Comparison of ENCODE assay signal across 15 mouse cellular contexts in the genomic region with DNA sequence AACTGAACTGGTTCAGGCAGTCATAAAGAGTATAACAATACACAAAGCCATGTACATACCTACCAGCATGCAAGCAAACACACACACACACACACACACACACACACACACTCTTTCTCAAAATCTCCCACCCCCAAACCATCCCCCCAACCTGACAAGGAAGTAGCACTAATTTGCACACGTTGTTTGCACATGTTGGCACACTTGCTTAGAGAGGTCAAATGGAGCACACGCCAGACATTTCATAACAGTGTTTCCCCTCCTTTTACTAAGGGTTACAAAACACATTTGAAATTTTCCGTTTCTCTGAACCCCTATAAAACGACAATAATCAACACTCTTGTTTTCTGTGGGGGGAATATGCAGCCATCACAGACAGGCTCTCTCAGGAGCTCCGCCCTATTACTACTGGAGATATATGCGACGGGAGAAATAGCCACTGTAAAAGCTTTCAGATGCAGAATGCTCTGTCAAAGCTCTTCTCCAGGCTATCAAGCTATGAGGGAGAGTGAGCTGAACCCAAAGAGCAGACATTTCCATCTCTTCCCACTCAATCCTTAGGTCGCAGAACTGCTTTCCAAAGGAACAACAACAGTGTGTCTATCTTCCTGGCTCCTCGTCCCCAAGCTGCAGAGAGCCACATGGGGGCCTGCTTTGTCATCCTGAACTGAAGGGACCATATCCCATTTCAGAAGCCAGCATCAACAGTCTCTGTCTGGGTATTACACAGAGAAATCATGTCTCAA. TPM values are rescaled to one million over a fixed set of nuclear protein-coding genes. Genes with fewer than 3 reads are reported as not detected.
A peak's percentile ranks its signal among the peaks of the same experiment; 100 is the strongest.
DNase-seq lines count a peak whose midpoint lies in the region; ATAC-seq and TF ChIP-seq lines count a peak whose summit lies in the region.
"Had no signal": no experiment of that assay in that cellular context is flagged by ENCODE, and none has a peak within 500 bp of the region (broad histone marks: within the 10 kb centered on the region; RNA-seq: fewer than 3 reads in every experiment).

No protein-coding gene starts in this region.

- 0 out of 2 replicates have a peak overlapping the region, but pooled peaks have one; percentile 9 for H3K27ac ChIP-seq in heart, embryonic 16.5 days (ENCODE audit: low read length)
- H3K27ac ChIP-seq in lung, postnatal 0 days (ENCODE audit: low read length), result peak overlapping the region; percentile 86
- peak overlapping the region; percentile 64 for H3K27ac ChIP-seq in cortical plate, adult 2 months (ENCODE audit: insufficient read depth, low read length)
- no peak overlapping the region for H3K27ac ChIP-seq in thymus, adult 2 months (ENCODE audit: control insufficient read depth, insufficient read depth, low read length)
- H3K27ac ChIP-seq: stomach, embryonic 15.5 days had no signal

- H3K4me2 ChIP-seq in heart, embryonic 16.5 days (ENCODE audit: low read depth, low read length), result no peak overlapping the region
- H3K4me2 ChIP-seq in lung, postnatal 0 days (replicated peaks; ENCODE audit: low read depth, low read length), result no peak overlapping the region
- H3K4me2 ChIP-seq: stomach, embryonic 15.5 days had no signal

- H3K4me1 ChIP-seq in heart, embryonic 16.5 days (ENCODE audit: control insufficient read depth, insufficient read depth, low read length), result peaks cover 42% of the 10 kb centered on the region
- H3K4me1 ChIP-seq in lung, postnatal 0 days (ENCODE audit: insufficient read depth, low read depth, low read length), result peaks cover 52% of the 10 kb centered on the region
- peaks cover 74% of the 10 kb centered on the region for H3K4me1 ChIP-seq in lung, adult 2 months (ENCODE audit: control insufficient read depth, insufficient read depth, low read length)
- H3K4me1 ChIP-seq in cortical plate, adult 2 months (ENCODE audit: control insufficient read depth, insufficient read depth, low read length), result peaks cover 31% of the 10 kb centered on the region
- H3K4me1 ChIP-seq in megakaryocyte, embryonic 14.5 days, result peaks cover 92% of the 10 kb centered on the region
- peaks cover 70% of the 10 kb centered on the region for H3K4me1 ChIP-seq in thymus, adult 2 months (replicated peaks; ENCODE audit: control insufficient read depth, insufficient read depth, low read length)

- no peaks in the 10 kb centered on the region for H3K36me3 ChIP-seq in heart, embryonic 16.5 days (ENCODE audit: control insufficient read depth, insufficient read depth)
- H3K36me3 ChIP-seq in lung, postnatal 0 days (ENCODE audit: insufficient read depth, low read length), result no peaks in the 10 kb centered on the region
- H3K36me3 ChIP-seq in megakaryocyte, embryonic 14.5 days (replicated peaks; ENCODE audit: low read length), result peaks cover 52% of the 10 kb centered on the region
- H3K36me3 ChIP-seq in thymus, adult 2 months (ENCODE audit: control insufficient read depth, insufficient read depth, low read length), result no peaks in the 10 kb centered on the region

- TF ChIP-seq CTCF in lung, postnatal 0 days (IDR thresholded peaks at IDR 0.05), result no peak
- no peak for TF ChIP-seq CTCF in lung, adult 2 months (IDR thresholded peaks at IDR 0.05; ENCODE audit: insufficient read depth, low read length)
- no peak for TF ChIP-seq CTCF in cortical plate, adult 2 months (IDR thresholded peaks at IDR 0.05; ENCODE audit: extremely low read depth, insufficient read depth, low read length)
- no peak for TF ChIP-seq CTCF in thymus, adult 2 months (IDR thresholded peaks at IDR 0.05; ENCODE audit: borderline replicate concordance, control insufficient read depth, extremely low read depth, insufficient read depth, low read length, poor library complexity)

- H3K9ac ChIP-seq in heart, embryonic 16.5 days (ENCODE audit: low read length), result 0 out of 2 replicates have a peak overlapping the region, but pooled peaks have one; percentile 22
- H3K9ac ChIP-seq in lung, postnatal 0 days (replicated peaks; ENCODE audit: low read depth), result no peak overlapping the region
- H3K9ac ChIP-seq: stomach, embryonic 15.5 days had no signal

- no peak for TF ChIP-seq POLR2A in lung, adult 2 months (IDR thresholded peaks at IDR 0.05; ENCODE audit: borderline replicate concordance, extremely low read depth, low read depth, low read length)
- TF ChIP-seq POLR2A in cortical plate, adult 2 months (IDR thresholded peaks at IDR 0.05; ENCODE audit: extremely low read depth, insufficient read depth, low read length), result no peak
- TF ChIP-seq POLR2A in thymus, adult 2 months (IDR thresholded peaks at IDR 0.05; ENCODE audit: control insufficient read depth, extremely low read depth, insufficient read depth, low read length, poor library complexity), result no peak

- ATAC-seq in heart, embryonic 16.5 days (replicated peaks; ENCODE audit: extremely low read depth, insufficient read depth, low FRiP score), result no peak
- ATAC-seq in lung, postnatal 0 days, result peak; percentile 36
- ATAC-seq: forebrain, embryonic 16.5 days had no signal

- no peak for DNase-seq in heart, adult 9 months (ENCODE audit: low spot score in 2 of 2)
- peak; percentile 80 for DNase-seq in lung, postnatal 0 days (ENCODE audit: low spot score)
- no peak for DNase-seq in lung, adult 2 months
- DNase-seq in thymus, postnatal 36 days, result no peak
- DNase-seq in thymus, adult 2 months, result no peak
- DNase-seq: cerebellum, postnatal 10 days; gastrocnemius, postnatal 10 days; heart, postnatal 10 days; kidney, postnatal 14 days had no signal

- 67% methylated on average over 9 of the region's 9 CpGs for WGBS in heart, embryonic 16.5 days
- 36% methylated on average over 9 of the region's 9 CpGs for WGBS in lung, postnatal 0 days
- WGBS in lung, adult 2 months, result 21% methylated on average over 9 of the region's 9 CpGs
- 77% methylated on average over 9 of the region's 9 CpGs for WGBS in thymus, adult 2 months

- peak; percentile 66 for TF ChIP-seq EP300 in lung, postnatal 0 days (IDR thresholded peaks at IDR 0.05)

- H3K4me3 ChIP-seq in heart, embryonic 16.5 days (ENCODE audit: low read length), result no peak overlapping the region
- H3K4me3 ChIP-seq in lung, postnatal 0 days (ENCODE audit: low read depth, low read length), result no peak overlapping the region
- no peak overlapping the region for H3K4me3 ChIP-seq in lung, adult 2 months (replicated peaks; ENCODE audit: extremely low read depth, low read depth, low read length)
- no peak overlapping the region for H3K4me3 ChIP-seq in cortical plate, adult 2 months (ENCODE audit: insufficient read depth, low read length)
- H3K4me3 ChIP-seq in megakaryocyte, embryonic 14.5 days (replicated peaks), result peak overlapping the region; percentile 47
- H3K4me3 ChIP-seq in thymus, adult 2 months (ENCODE audit: control insufficient read depth, insufficient read depth, low read length), result no peak overlapping the region
- H3K4me3 ChIP-seq: stomach, embryonic 15.5 days had no signal

- no peaks in the 10 kb centered on the region for H3K27me3 ChIP-seq in heart, embryonic 16.5 days (ENCODE audit: control insufficient read depth, insufficient read depth, low read length)
- no peaks in the 10 kb centered on the region for H3K27me3 ChIP-seq in lung, postnatal 0 days (replicated peaks; ENCODE audit: insufficient read depth, low read length)
- H3K27me3 ChIP-seq in megakaryocyte, embryonic 14.5 days (replicated peaks), result no peaks in the 10 kb centered on the region
- H3K27me3 ChIP-seq in thymus, adult 2 months (ENCODE audit: control insufficient read depth, insufficient read depth, low read length), result no peaks in the 10 kb centered on the region
- H3K27me3 ChIP-seq: stomach, embryonic 15.5 days had no signal

- H3K9me3 ChIP-seq in heart, embryonic 16.5 days (replicated peaks; ENCODE audit: control insufficient read depth, low read length), result no peaks in the 10 kb centered on the region
- no peaks in the 10 kb centered on the region for H3K9me3 ChIP-seq in lung, postnatal 0 days (ENCODE audit: low read length)
- no peaks in the 10 kb centered on the region for H3K9me3 ChIP-seq in megakaryocyte, embryonic 14.5 days
- H3K9me3 ChIP-seq: stomach, embryonic 15.5 days had no signal

RNA-seq across cellular contexts. Expression of gene E030018B13Rik, which starts 12.8 kb away (rescaled TPM):
- 0.18 TPM in 1 of 2 replicates, not detected in the other for polyA plus RNA-seq in heart, embryonic 16.5 days (2015; fragmentation: Nextera tagmentation; extraction: Ambion mirVana)
- polyA plus RNA-seq in lung, postnatal 0 days (2015; fragmentation: Nextera tagmentation; extraction: Ambion mirVana), result 0.18 and 0.27 TPM in 2 replicates
- not detected in 2 replicates for polyA plus RNA-seq in lung, adult 2 months (2012; rRNA removed)
- not detected in 2 replicates for polyA plus RNA-seq in cortical plate, adult 2 months (2012; rRNA removed)
- not detected in 2 replicates for polyA plus RNA-seq in megakaryocyte, embryonic 14.5 days (2012; ENCODE audit: insufficient read depth, low replicate concordance)
- not detected in 2 replicates for polyA plus RNA-seq in thymus, adult 2 months (2012; rRNA removed)
- polyA plus RNA-seq: embryonic facial prominence, embryonic 14.5 days had no signal

RNA-seq across cellular contexts. Expression of gene Klf13, which starts 34.9 kb away (rescaled TPM):
- polyA plus RNA-seq in heart, embryonic 16.5 days (2015; fragmentation: Nextera tagmentation; extraction: Ambion mirVana), result 24.2 and 26.7 TPM in 2 replicates
- 78.2 and 89.0 TPM in 2 replicates for polyA plus RNA-seq in lung, postnatal 0 days (2015; fragmentation: Nextera tagmentation; extraction: Ambion mirVana)
- 88.4 and 109 TPM in 2 replicates for polyA plus RNA-seq in lung, adult 2 months (2012; rRNA removed)
- polyA plus RNA-seq in cortical plate, adult 2 months (2012; rRNA removed), result 59.6 and 64.2 TPM in 2 replicates
- polyA plus RNA-seq in megakaryocyte, embryonic 14.5 days (2012; ENCODE audit: insufficient read depth, low replicate concordance), result 117 and 140 TPM in 2 replicates
- 172 and 234 TPM in 2 replicates for polyA plus RNA-seq in thymus, adult 2 months (2012; rRNA removed)
